Mouse (Mus musculus): ENCODE measurements around the gene Nxnl2.

GRCm38 (mm10) chr13:51155178-51156013 is 15.4 kb upstream of the Nxnl2 start:
- TF ChIP-seq TCF12 (IDR thresholded peaks at IDR 0.05; ENCODE audit: insufficient read depth, poor library complexity, severe bottlenecking) (no peak), POLR2A (IDR thresholded peaks at IDR 0.05; ENCODE audit: insufficient read length, low read depth) (no peak), POLR2AphosphoS2 (IDR thresholded peaks at IDR 0.05; ENCODE audit: insufficient read length, low read depth) (no peak), USF1 (IDR thresholded peaks at IDR 0.05; ENCODE audit: low read depth) (no peak), CEBPB (IDR thresholded peaks at IDR 0.05; ENCODE audit: insufficient read depth, poor library complexity, severe bottlenecking) (no peak), E2F4 (IDR thresholded peaks at IDR 0.05; ENCODE audit: insufficient read depth) (no peak), TCF3 (IDR thresholded peaks at IDR 0.05; ENCODE audit: insufficient read length, low read depth) (no peak), MYOD1 (IDR thresholded peaks at IDR 0.05; ENCODE audit: control insufficient read depth in 1 of 3, insufficient read length in 2 of 3, low read depth in 2 of 3) (no peak), REST (IDR thresholded peaks at IDR 0.05; ENCODE audit: insufficient read depth, insufficient read length) (no peak), MAX (IDR thresholded peaks at IDR 0.05; ENCODE audit: low read depth) (no peak), MYOG (IDR thresholded peaks at IDR 0.05; ENCODE audit: control insufficient read depth in 1 of 3, insufficient read depth in 1 of 3, insufficient read length in 2 of 3, low read depth in 2 of 3) (no peak), SRF (IDR thresholded peaks at IDR 0.05; ENCODE audit: control insufficient read depth, insufficient read length, low read depth) (no peak)

Data from myocyte (in vitro differentiated cells).